Mouse (Mus musculus): ENCODE data around the gene Duox1. TPM values are rescaled to one million over a fixed set of nuclear protein-coding genes. Genes with fewer than 3 reads are reported as not detected.

Gene Duox1
- polyA plus RNA-seq (2017; shearing (Covaris generic)): not detected

- ATAC-seq: no peak
Observed at GRCm38 (mm10) chr2:122315372-122315771, at the start of gene Duox1. TSS of gene Duox1 (plus strand) at chr2:122315672.

GRCm38 (mm10) chr2:122266407-122267193, 48.9 kb upstream of the Duox1 start:
- no peak for ATAC-seq

DNA sequence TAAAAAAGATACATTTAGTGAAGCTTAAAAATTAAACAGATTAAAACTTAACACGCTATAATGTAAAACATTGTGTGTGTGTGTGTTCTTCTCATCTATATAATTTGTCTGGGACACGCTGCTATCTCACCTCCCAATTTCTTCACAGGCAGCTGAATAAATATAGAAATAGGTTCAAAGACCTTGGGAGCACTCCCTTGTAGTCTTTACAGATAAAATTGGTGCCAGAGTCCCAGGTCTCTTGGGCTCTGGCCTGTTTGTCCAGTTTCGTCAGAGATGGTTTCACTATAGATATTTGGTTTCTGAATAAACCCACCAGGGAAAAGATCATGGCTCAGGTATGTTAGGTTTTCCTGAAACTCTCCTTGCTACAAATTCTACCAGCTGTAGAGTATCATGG, 36.7 kb upstream of the Duox1 start:
- no peak for ATAC-seq

DNA sequence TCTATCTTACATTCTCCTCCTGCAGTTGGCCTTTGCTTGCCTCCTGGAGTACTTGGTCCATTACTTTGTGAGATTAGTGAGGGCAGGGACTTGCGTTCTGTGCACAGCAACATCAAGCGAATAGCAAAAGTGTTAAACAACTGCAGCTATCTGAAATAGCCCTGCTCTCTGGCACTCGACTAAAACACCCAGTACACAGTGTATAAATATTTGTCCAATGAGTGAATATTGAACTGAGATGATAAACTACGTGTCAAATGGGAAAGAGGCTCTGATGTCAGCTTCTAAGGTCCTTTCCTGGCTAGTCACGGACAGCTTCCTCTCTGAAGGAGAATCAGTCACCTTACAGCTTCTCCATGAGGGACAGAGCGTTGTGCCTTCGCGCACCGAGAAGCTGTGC, 31.4 kb upstream of the Duox1 start:
- no peak for ATAC-seq

- no peak for ATAC-seq
Observed at GRCm38 (mm10) chr2:122286137-122286536, 29.3 kb upstream of the Duox1 start.

GRCm38 (mm10) chr2:122294916-122295315, 20.6 kb upstream of the Duox1 start:
- ATAC-seq: no peak

- no peak for ATAC-seq
Observed at GRCm38 (mm10) chr2:122297271-122298095, 18.0 kb upstream of the Duox1 start.

GRCm38 (mm10) chr2:122298096-122298499, 17.4 kb upstream of the Duox1 start, which contains the start of gene Duox2:
TSS of gene Duox2 (minus strand) at chr2:122298449.
- ATAC-seq: no peak

- ATAC-seq: peak; percentile 33
Observed at GRCm38 (mm10) chr2:122298596-122299490, 16.6 kb upstream of the Duox1 start, which contains the start of gene Duoxa2. TSS of gene Duoxa2 (plus strand) at chr2:122298900.

GRCm38 (mm10) chr2:122299911-122300655, 15.4 kb upstream of the Duox1 start:
- no peak for ATAC-seq

DNA sequence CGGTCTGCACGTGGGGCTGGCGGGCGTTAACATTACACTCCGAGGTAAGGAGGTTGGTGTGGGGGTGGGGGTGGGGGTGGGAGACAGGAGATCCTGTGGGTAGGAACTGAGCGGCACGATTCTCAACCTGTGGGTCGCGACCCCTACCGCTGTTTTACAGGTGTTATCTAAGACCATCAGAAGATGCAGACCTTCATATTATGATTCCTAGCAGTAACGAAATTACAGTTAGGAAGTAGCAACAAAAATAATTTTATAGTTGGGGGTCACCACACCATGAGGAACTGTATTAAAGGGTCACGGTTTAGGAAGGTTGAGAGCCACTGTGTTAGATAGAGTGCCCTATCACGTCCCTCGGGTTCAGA, 14.8 kb upstream of the Duox1 start:
- no peak for ATAC-seq

- peak; percentile 48 for ATAC-seq
Observed at GRCm38 (mm10) chr2:122301081-122301920, 14.2 kb upstream of the Duox1 start.

- no peak for ATAC-seq
Observed at GRCm38 (mm10) chr2:122301921-122302573, 13.4 kb upstream of the Duox1 start.

DNA sequence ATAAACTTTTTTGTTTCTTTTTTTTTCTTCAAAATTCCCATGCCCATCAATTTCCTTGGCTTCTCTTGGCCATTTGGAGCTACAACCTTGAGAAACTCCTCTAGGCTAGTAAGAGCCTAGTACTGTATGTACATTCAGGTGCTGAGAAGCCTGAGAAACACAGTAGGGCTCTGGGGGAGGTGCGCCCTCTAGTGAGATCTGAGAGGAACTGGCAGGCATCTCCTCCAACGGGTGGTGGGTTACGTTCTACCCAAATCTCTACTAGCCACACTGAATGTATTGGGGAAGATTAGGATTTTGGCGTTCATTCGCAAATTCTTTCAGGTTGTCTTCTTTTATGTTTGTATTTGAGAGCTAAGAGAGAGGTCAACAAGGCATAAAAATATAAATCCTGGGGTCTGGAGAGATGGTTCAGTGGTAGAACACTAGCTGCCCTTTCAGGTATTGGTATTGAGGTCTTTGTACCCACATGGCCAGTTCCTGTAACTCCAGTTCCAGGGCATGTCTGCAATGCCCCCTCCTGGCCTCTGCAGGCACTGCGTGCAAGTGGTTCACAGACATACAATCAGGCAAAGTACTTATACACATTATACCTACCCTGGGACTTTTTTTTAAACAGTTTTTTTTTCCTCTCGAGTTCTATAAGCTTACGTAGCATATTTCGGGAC, 12.8 kb upstream of the Duox1 start:
- peak; percentile 70 for ATAC-seq

DNA sequence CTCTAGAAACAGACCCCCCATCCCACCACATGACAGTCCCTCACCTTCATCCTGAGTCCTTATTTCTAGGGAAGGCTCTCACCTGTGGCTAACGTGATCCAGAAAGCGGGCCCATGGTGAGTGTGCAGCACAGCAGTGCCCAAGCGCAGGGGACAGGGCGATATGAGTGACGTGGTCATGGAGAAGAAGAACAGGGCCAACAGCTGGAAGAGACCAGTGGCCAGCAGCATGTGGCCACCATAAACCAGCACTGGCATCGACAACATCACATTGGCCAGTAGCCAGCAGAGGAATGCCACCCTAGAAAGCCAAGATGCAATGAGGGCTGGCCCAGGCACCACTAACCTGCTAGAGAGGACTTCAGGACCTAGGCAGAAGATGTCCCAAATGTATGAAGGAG, 10.9 kb upstream of the Duox1 start:
- no peak for ATAC-seq

- no peak for ATAC-seq
Observed at GRCm38 (mm10) chr2:122305097-122305892, 10.2 kb upstream of the Duox1 start.

DNA sequence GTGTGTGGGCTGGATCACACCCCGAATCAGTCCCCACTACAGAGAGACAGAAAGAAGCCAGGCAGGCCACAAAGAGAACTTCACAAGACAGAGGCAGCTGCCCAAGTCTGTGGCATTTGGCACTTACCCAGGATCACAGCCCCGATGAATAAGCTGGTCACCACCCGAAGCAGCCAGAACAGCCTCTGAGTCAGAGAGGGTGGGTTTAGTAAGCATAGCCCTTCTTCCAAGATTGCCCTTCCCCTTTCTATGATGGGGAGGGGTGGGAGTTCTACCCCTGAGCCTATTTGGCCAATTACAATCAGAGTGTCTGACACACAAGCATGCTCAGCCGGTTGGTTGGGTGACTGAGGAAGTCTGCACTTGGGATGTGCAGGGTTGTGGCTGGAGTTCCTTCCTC, 9.3 kb upstream of the Duox1 start:
- ATAC-seq: no peak

- ATAC-seq: no peak
Observed at GRCm38 (mm10) chr2:122309647-122310046, 5.8 kb upstream of the Duox1 start.

DNA sequence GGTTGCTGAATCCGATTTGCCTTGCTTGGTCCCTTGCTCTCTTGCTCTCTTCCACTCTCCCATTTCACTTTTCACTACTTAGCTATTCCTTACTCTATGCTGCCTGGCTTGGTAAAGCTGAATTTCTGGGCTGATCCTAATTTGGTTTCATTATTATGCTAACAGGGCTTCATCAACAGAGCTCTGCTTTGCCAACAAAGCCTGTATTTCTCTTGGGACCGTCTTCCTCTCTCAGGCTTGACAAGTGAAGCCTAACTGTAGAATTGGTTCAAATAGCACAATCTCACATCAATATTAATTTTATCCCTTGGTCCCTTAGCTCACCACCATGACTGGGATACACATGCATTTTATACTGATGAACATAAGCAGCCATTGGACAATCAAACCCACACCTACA, 3.9 kb upstream of the Duox1 start:
- no peak for ATAC-seq

Data from CD4-positive, CD25-positive, alpha-beta regulatory T cell, adult 4 months (primary cell).